Mouse (Mus musculus) limb, embryonic 11.5 days (tissue): ENCODE data around the gene Pdss1. TPM values are rescaled to one million over a fixed set of nuclear protein-coding genes. Genes with fewer than 3 reads are reported as not detected.
"Not testable (repeated sequence)": the region's sequence is repeated elsewhere in the genome, so short reads cannot be mapped to it uniquely, and the experiment has no call there.

Source experiments
- ATAC-seq: fragments of 200-750 bp; cut with Nextera tagmentation; 2 replicates; pipeline ENCODE4 v1.8.0; 2017; ENCODE audit warnings: low read depth; ENCODE audit not compliant: insufficient number of reproducible peaks, low FRiP score, low TSS enrichment
- DNase-seq: peaks from one replicate; pipeline ENCODE4 v3.0.0-alpha.2; 2015; ENCODE audit warnings: low spot score
- H3K27ac ChIP-seq: fragments of 300-500 bp; sonication (generic); replicated peaks from 2 replicates; pipeline ENCODE4 v1.5.1; 2014; ENCODE audit warnings: low read depth, mild to moderate bottlenecking, low read length
- H3K27me3 ChIP-seq: fragments of 300-500 bp; sonication (generic); 2 replicates; pipeline ENCODE4 v1.6.1; 2014; ENCODE audit warnings: mild to moderate bottlenecking, low read length, mixed read lengths; ENCODE audit not compliant: control insufficient read depth, insufficient read depth
- H3K36me3 ChIP-seq: fragments of 300-500 bp; sonication (generic); 2 replicates; pipeline ENCODE4 v1.6.1; 2014; ENCODE audit warnings: mild to moderate bottlenecking, low read length, moderate library complexity, mixed read lengths; ENCODE audit not compliant: control insufficient read depth, insufficient read depth
- H3K4me1 ChIP-seq: fragments of 300-500 bp; sonication (generic); 2 replicates; pipeline ENCODE4 v1.6.1; 2014; ENCODE audit warnings: low read length, mixed read lengths; ENCODE audit not compliant: control insufficient read depth, insufficient read depth
- H3K4me2 ChIP-seq: fragments of 300-500 bp; sonication (generic); 2 replicates; pipeline ENCODE4 v1.6.1; 2014; ENCODE audit warnings: low read depth, mild to moderate bottlenecking, moderate library complexity; ENCODE audit not compliant: severe bottlenecking
- H3K4me3 ChIP-seq: fragments of 300-500 bp; sonication (generic); 2 replicates; pipeline ENCODE4 v1.5.1; 2014; ENCODE audit warnings: low read depth, low read length
- H3K9ac ChIP-seq: fragments of 300-500 bp; sonication (generic); 2 replicates; pipeline ENCODE4 v1.6.1; 2014; ENCODE audit warnings: mild to moderate bottlenecking, low read length
- H3K9me3 ChIP-seq: fragments of 300-500 bp; sonication (generic); 2 replicates; pipeline ENCODE4 v1.6.1; 2016; ENCODE audit warnings: low read length; ENCODE audit not compliant: control insufficient read depth
- WGBS: fragments of 180-500 bp; shearing (Covaris S2); extraction: QIAGEN DNeasy Blood & Tissue Kit; methylation state at CpG from one replicate; pipeline ENCODE4 v1.1.7; 2014; 5-methylcytosine and 5-hydroxymethylcytosine counted together
- polyA plus RNA-seq: library from polyadenylated mRNA; unstranded; fragments of >200 nt; fragmentation: Nextera tagmentation; extraction: Ambion mirVana; gene quantifications from 2 replicates; pipeline ENCODE4 v1.2.1, GENCODE M21; 2014

The Pdss1 gene
- polyA plus RNA-seq, 1 experiment from 2014 or later: 15.0 TPM

GRCm38 (mm10) chr2:22874628-22875027 lies 20.7 kb upstream of the Pdss1 start:
- H3K27me3 ChIP-seq: no peaks in the 10 kb centered on the region
- 52% methylated on average over 9 of the region's 10 CpGs for WGBS
- no peak overlapping the region for H3K27ac ChIP-seq
- H3K9me3 ChIP-seq: no peaks in the 10 kb centered on the region
- no peak overlapping the region for H3K4me3 ChIP-seq
- ATAC-seq (no peak), DNase-seq (no peak)
- no peaks in the 10 kb centered on the region for H3K4me1 ChIP-seq
- H3K9ac ChIP-seq: no peak overlapping the region
- no peaks in the 10 kb centered on the region for H3K36me3 ChIP-seq
- H3K4me2 ChIP-seq: no peak overlapping the region

GRCm38 (mm10) chr2:22876614-22877013 lies 18.7 kb upstream of the Pdss1 start:
- DNase-seq (no peak), ATAC-seq (no peak)
- H3K9me3 ChIP-seq: no peaks in the 10 kb centered on the region
- H3K9ac ChIP-seq: no peak overlapping the region
- WGBS: 88% methylated on average over 3 of the region's 3 CpGs
- no peak overlapping the region for H3K4me3 ChIP-seq
- no peaks in the 10 kb centered on the region for H3K36me3 ChIP-seq
- no peaks in the 10 kb centered on the region for H3K4me1 ChIP-seq
- no peaks in the 10 kb centered on the region for H3K27me3 ChIP-seq
- no peak overlapping the region for H3K27ac ChIP-seq
- no peak overlapping the region for H3K4me2 ChIP-seq

- no peak overlapping the region for H3K27ac ChIP-seq
- no peaks in the 10 kb centered on the region for H3K4me1 ChIP-seq
- no peak overlapping the region for H3K4me2 ChIP-seq
- H3K36me3 ChIP-seq: no peaks in the 10 kb centered on the region
- H3K9ac ChIP-seq: no peak overlapping the region
- no peak for ATAC-seq
- no peak overlapping the region for H3K4me3 ChIP-seq
- H3K9me3 ChIP-seq: no peaks in the 10 kb centered on the region
- DNase-seq: no peak
- WGBS: 49% methylated on average over 1 of the region's 1 CpGs
- H3K27me3 ChIP-seq: no peaks in the 10 kb centered on the region
Observed at GRCm38 (mm10) chr2:22878781-22879180, 16.5 kb upstream of the Pdss1 start.

GRCm38 (mm10) chr2:22880726-22881125 lies 14.6 kb upstream of the Pdss1 start:
- DNase-seq, H3K4me1 ChIP-seq, H3K4me2 ChIP-seq, H3K36me3 ChIP-seq, H3K4me3 ChIP-seq, H3K9me3 ChIP-seq, H3K9ac ChIP-seq, H3K27me3 ChIP-seq, H3K27ac ChIP-seq, ATAC-seq: not testable (repeated sequence)
- 81% methylated on average over 3 of the region's 3 CpGs for WGBS

- Histone ChIP-seq H3K4me3 (peak overlapping the region; percentile 85), H3K9me3 (no peaks in the 10 kb centered on the region), H3K4me2 (peak overlapping the region; percentile 73), H3K4me1 (no peaks in the 10 kb centered on the region), H3K27me3 (no peaks in the 10 kb centered on the region), H3K36me3 (no peaks in the 10 kb centered on the region), H3K9ac (peak overlapping the region; percentile 68), H3K27ac (0 out of 2 replicates have a peak overlapping the region, but pooled peaks have one; percentile 14)
- DNase-seq: peak; percentile 22
- ATAC-seq: no peak
- 26% methylated on average over 9 of the region's 9 CpGs for WGBS
Observed at GRCm38 (mm10) chr2:22894932-22895281, 415 bp upstream of the Pdss1 start.

- Histone ChIP-seq H3K9ac (no peak overlapping the region), H3K4me1 (no peaks in the 10 kb centered on the region), H3K27me3 (no peaks in the 10 kb centered on the region), H3K9me3 (no peaks in the 10 kb centered on the region), H3K27ac (no peak overlapping the region), H3K4me3 (no peak overlapping the region), H3K4me2 (no peak overlapping the region), H3K36me3 (peaks cover 4% of the 10 kb centered on the region; the same call in 1 of the 2 replicates)
- no peak for ATAC-seq
- DNase-seq: no peak
- WGBS: 91% methylated on average over 3 of the region's 3 CpGs
Observed at GRCm38 (mm10) chr2:22903947-22904346, 8.6 kb downstream of the Pdss1 start.

- H3K27me3 ChIP-seq: no peaks in the 10 kb centered on the region
- H3K27ac ChIP-seq: no peak overlapping the region
- no peak overlapping the region for H3K4me3 ChIP-seq
- H3K9me3 ChIP-seq: no peaks in the 10 kb centered on the region
- no peak for DNase-seq
- 91% methylated on average over 3 of the region's 3 CpGs for WGBS
- no peak overlapping the region for H3K4me2 ChIP-seq
- no peak overlapping the region for H3K9ac ChIP-seq
- no peak for ATAC-seq
- no peaks in the 10 kb centered on the region for H3K4me1 ChIP-seq
- 0 out of 2 replicates have a peak, but pooled peaks cover 2% of the 10 kb centered on the region for H3K36me3 ChIP-seq
Observed at GRCm38 (mm10) chr2:22914421-22914820, 19.1 kb downstream of the Pdss1 start.

- Histone ChIP-seq H3K9ac (no peak overlapping the region), H3K4me1 (no peaks in the 10 kb centered on the region), H3K27ac (no peak overlapping the region), H3K36me3 (0 out of 2 replicates have a peak, but pooled peaks cover 2% of the 10 kb centered on the region), H3K9me3 (no peaks in the 10 kb centered on the region), H3K4me2 (no peak overlapping the region), H3K27me3 (no peaks in the 10 kb centered on the region), H3K4me3 (no peak overlapping the region)
- WGBS: 89% methylated on average over 2 of the region's 2 CpGs
- no peak for ATAC-seq
- DNase-seq: no peak
Observed at GRCm38 (mm10) chr2:22918651-22919050, 23.3 kb downstream of the Pdss1 start.

- not testable (repeated sequence) for DNase-seq, H3K9me3 ChIP-seq, H3K4me1 ChIP-seq, ATAC-seq, H3K36me3 ChIP-seq, H3K27ac ChIP-seq, H3K9ac ChIP-seq, H3K27me3 ChIP-seq, H3K4me2 ChIP-seq, H3K4me3 ChIP-seq
- WGBS: 89% methylated on average over 2 of the region's 3 CpGs
Observed at GRCm38 (mm10) chr2:22925911-22926310, 30.6 kb downstream of the Pdss1 start.
